9 mouse cellular contexts compared by ENCODE assay signal in the genomic region with DNA sequence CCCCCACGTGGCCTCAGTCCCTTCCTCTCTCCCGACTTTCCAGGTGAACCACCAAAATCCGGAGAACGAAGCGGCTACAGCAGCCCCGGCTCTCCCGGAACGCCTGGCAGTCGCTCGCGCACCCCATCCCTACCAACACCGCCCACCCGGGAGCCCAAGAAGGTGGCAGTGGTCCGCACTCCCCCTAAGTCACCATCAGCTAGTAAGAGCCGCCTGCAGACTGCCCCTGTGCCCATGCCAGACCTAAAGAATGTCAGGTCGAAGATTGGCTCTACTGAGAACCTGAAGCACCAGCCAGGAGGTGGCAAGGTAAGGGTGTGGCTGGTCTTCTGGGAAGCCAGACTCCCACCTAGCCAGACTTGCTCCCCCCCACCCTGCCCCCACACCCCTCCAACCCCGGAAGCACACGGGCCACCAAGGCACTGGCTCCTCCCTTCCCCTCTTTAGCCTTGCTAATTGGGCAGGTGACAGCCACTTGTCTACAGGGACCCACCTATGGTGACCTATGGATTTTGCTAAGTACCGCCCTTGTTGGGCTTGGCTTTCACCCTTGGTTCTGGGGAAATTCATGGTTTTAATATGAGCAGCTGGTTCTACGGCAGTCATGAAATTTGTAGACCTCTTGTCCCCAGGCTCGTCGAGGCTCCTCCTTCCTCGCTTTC.
DNase-seq lines count a peak whose midpoint lies in the region; ATAC-seq and TF ChIP-seq lines count a peak whose summit lies in the region.
"Had no signal": no experiment of that assay in that cellular context is flagged by ENCODE, and none has a peak within 500 bp of the region (broad histone marks: within the 10 kb centered on the region; RNA-seq: fewer than 3 reads in every experiment).

No protein-coding gene starts in this region.

- no peak for TF ChIP-seq POLR2A in small intestine, adult 2 months (IDR thresholded peaks at IDR 0.05; ENCODE audit: low read depth, low read length)
- TF ChIP-seq POLR2A in cerebellum, adult 2 months (IDR thresholded peaks at IDR 0.05; ENCODE audit: borderline replicate concordance, insufficient read depth, low read length), result no peak

- no peak overlapping the region for H3K27ac ChIP-seq in lung, embryonic 14.5 days (ENCODE audit: low read depth)
- H3K27ac ChIP-seq in embryonic facial prominence, embryonic 13.5 days, result no peak overlapping the region
- H3K27ac ChIP-seq in limb, embryonic 12.5 days, result no peak overlapping the region
- H3K27ac ChIP-seq in small intestine, adult 2 months (ENCODE audit: insufficient read depth, low read depth, low read length), result peak overlapping the region; percentile 32; the same call in 1 of the 2 replicates
- no peak overlapping the region for H3K27ac ChIP-seq in cerebellum, adult 2 months (ENCODE audit: insufficient read depth, low read length)

- H3K4me2 ChIP-seq in lung, embryonic 14.5 days, result peak overlapping the region; percentile 48
- H3K4me2 ChIP-seq in embryonic facial prominence, embryonic 13.5 days, result peak overlapping the region; percentile 37
- peak overlapping the region; percentile 45 for H3K4me2 ChIP-seq in limb, embryonic 12.5 days

- 16% methylated on average over 23 of the region's 23 CpGs for WGBS in lung, embryonic 14.5 days
- 13% methylated on average over 23 of the region's 23 CpGs for WGBS in embryonic facial prominence, embryonic 13.5 days
- WGBS in limb, embryonic 12.5 days, result 11% methylated on average over 23 of the region's 23 CpGs
- WGBS in small intestine, adult 2 months, result 7% methylated on average over 23 of the region's 23 CpGs
- 31% methylated on average over 23 of the region's 23 CpGs for WGBS in cerebellum, adult 2 months

- no peak for TF ChIP-seq CTCF in lung, embryonic 14.5 days (IDR thresholded peaks at IDR 0.05; ENCODE audit: low read depth)
- no peak for TF ChIP-seq CTCF in small intestine, adult 2 months (IDR thresholded peaks at IDR 0.05; ENCODE audit: extremely low read depth, insufficient read length, insufficient replicate concordance, low read depth, low read length)
- TF ChIP-seq CTCF in cerebellum, adult 2 months (IDR thresholded peaks at IDR 0.05; ENCODE audit: borderline replicate concordance, insufficient read depth, low read depth, low read length), result no peak

- ATAC-seq in lung, embryonic 14.5 days (ENCODE audit: insufficient read depth), result no peak
- no peak for ATAC-seq in embryonic facial prominence, embryonic 13.5 days (ENCODE audit: insufficient number of reproducible peaks, insufficient read depth, low FRiP score, low TSS enrichment, low read depth)
- no peak for ATAC-seq in limb, embryonic 12.5 days (ENCODE audit: insufficient number of reproducible peaks, insufficient read depth, low FRiP score, low TSS enrichment, low read depth)

- H3K4me3 ChIP-seq in lung, embryonic 14.5 days (ENCODE audit: low read depth, low read length), result peak overlapping the region; percentile 17; the same call in 1 of the 2 replicates
- 0 out of 2 replicates have a peak overlapping the region, but pooled peaks have one; percentile 12 for H3K4me3 ChIP-seq in embryonic facial prominence, embryonic 13.5 days
- H3K4me3 ChIP-seq in limb, embryonic 12.5 days (replicated peaks), result peak overlapping the region; percentile 12; the same call in 1 of the 2 replicates
- peak overlapping the region; percentile 67 for H3K4me3 ChIP-seq in small intestine, adult 2 months (ENCODE audit: low read depth, low read length)
- H3K4me3 ChIP-seq in cerebellum, adult 2 months (replicated peaks; ENCODE audit: insufficient read depth, low read depth, low read length), result no peak overlapping the region

- no peak overlapping the region for H3K9ac ChIP-seq in lung, embryonic 14.5 days
- no peak overlapping the region for H3K9ac ChIP-seq in embryonic facial prominence, embryonic 13.5 days
- H3K9ac ChIP-seq in limb, embryonic 12.5 days (replicated peaks), result no peak overlapping the region

- no peaks in the 10 kb centered on the region for H3K9me3 ChIP-seq in lung, embryonic 14.5 days (ENCODE audit: low read depth, low read length)
- H3K9me3 ChIP-seq in embryonic facial prominence, embryonic 13.5 days, result no peaks in the 10 kb centered on the region
- no peaks in the 10 kb centered on the region for H3K9me3 ChIP-seq in limb, embryonic 12.5 days

- H3K4me1 ChIP-seq in lung, embryonic 14.5 days (ENCODE audit: insufficient read depth), result no peaks in the 10 kb centered on the region
- H3K4me1 ChIP-seq in embryonic facial prominence, embryonic 13.5 days, result peaks cover 3% of the 10 kb centered on the region; the same call in 1 of the 2 replicates
- H3K4me1 ChIP-seq in limb, embryonic 12.5 days (replicated peaks), result peaks cover 5% of the 10 kb centered on the region; the same call in 1 of the 2 replicates
- H3K4me1 ChIP-seq in small intestine, adult 2 months (ENCODE audit: control insufficient read depth, insufficient read depth, insufficient read length, low read length), result peaks cover 28% of the 10 kb centered on the region
- H3K4me1 ChIP-seq in cerebellum, adult 2 months (ENCODE audit: control insufficient read depth, insufficient read depth, low read length), result peaks cover 6% of the 10 kb centered on the region; the same call in 1 of the 2 replicates

- peaks cover 14% of the 10 kb centered on the region; the same call in 1 of the 2 replicates for H3K27me3 ChIP-seq in lung, embryonic 14.5 days (ENCODE audit: insufficient read depth, low read length)
- H3K27me3 ChIP-seq in embryonic facial prominence, embryonic 13.5 days, result peaks cover 26% of the 10 kb centered on the region
- H3K27me3 ChIP-seq in limb, embryonic 12.5 days, result peaks cover 43% of the 10 kb centered on the region
- no peaks in the 10 kb centered on the region for H3K27me3 ChIP-seq in small intestine, adult 2 months (ENCODE audit: control insufficient read depth, insufficient read depth, low read length)
- H3K27me3 ChIP-seq in cerebellum, adult 2 months (ENCODE audit: control insufficient read depth, insufficient read depth, low read length), result no peaks in the 10 kb centered on the region

- H3K36me3 ChIP-seq in lung, embryonic 14.5 days (ENCODE audit: insufficient read depth), result no peaks in the 10 kb centered on the region
- H3K36me3 ChIP-seq in embryonic facial prominence, embryonic 13.5 days, result no peaks in the 10 kb centered on the region
- H3K36me3 ChIP-seq in limb, embryonic 12.5 days, result no peaks in the 10 kb centered on the region
- H3K36me3 ChIP-seq in small intestine, adult 2 months (ENCODE audit: control insufficient read depth, insufficient read depth, low read length), result no peaks in the 10 kb centered on the region

- no peak for DNase-seq in lung, embryonic 14.5 days
- no peak for DNase-seq in lung, postnatal 14 days
- no peak for DNase-seq in urinary bladder, postnatal 14 days (ENCODE audit: low spot score)
- no peak for DNase-seq in cerebellum, adult 2 months
- DNase-seq: gastrocnemius, postnatal 36 days; right cerebral cortex, postnatal 4 days had no signal
